Mouse (Mus musculus) hindbrain, postnatal 0 days (tissue): ENCODE results near the gene Rbm15. TPM values are rescaled to one million over a fixed set of nuclear protein-coding genes. Genes with fewer than 3 reads are reported as not detected.
"Not testable (repeated sequence)": the region's sequence is repeated elsewhere in the genome, so short reads cannot be mapped to it uniquely, and the experiment has no call there.

Source experiments
- ATAC-seq: fragments of 200-750 bp; cut with Nextera tagmentation; 2 replicates; pipeline ENCODE4 v1.8.0; 2017; ENCODE audit warnings: mild to moderate bottlenecking, moderate TSS enrichment, moderate library complexity
- DNase-seq: peaks from one replicate; pipeline ENCODE4 v3.0.0-alpha.2; 2015; ENCODE audit warnings: low spot score
- H3K27ac ChIP-seq: fragments of 300-500 bp; sonication (generic); 2 replicates; pipeline ENCODE4 v1.5.1; 2014; ENCODE audit warnings: mild to moderate bottlenecking
- H3K27me3 ChIP-seq: fragments of 300-500 bp; sonication (generic); 2 replicates; pipeline ENCODE4 v1.6.1; 2014; ENCODE audit warnings: low read length, mixed read lengths; ENCODE audit not compliant: insufficient read depth
- H3K36me3 ChIP-seq: fragments of 300-500 bp; sonication (generic); 2 replicates; pipeline ENCODE4 v1.6.1; 2014; ENCODE audit warnings: low read length, mixed read lengths; ENCODE audit not compliant: insufficient read depth
- H3K4me1 ChIP-seq: fragments of 300-500 bp; sonication (generic); 2 replicates; pipeline ENCODE4 v1.6.1; 2014; ENCODE audit warnings: antibody characterized with exemption, low read length, mixed read lengths; ENCODE audit not compliant: insufficient read depth
- H3K4me2 ChIP-seq: fragments of 300-500 bp; sonication (generic); 2 replicates; pipeline ENCODE4 v1.6.1; 2014; ENCODE audit warnings: low read depth, mild to moderate bottlenecking, low read length, moderate library complexity, mixed read lengths
- H3K4me3 ChIP-seq: fragments of 300-500 bp; sonication (generic); 2 replicates; pipeline ENCODE4 v1.5.1; 2014; ENCODE audit warnings: low read length
- H3K9ac ChIP-seq: fragments of 300-500 bp; sonication (generic); replicated peaks from 2 replicates; pipeline ENCODE4 v1.6.1; 2014; ENCODE audit warnings: mild to moderate bottlenecking, low read length, moderate library complexity, mixed read lengths
- H3K9me3 ChIP-seq: fragments of 300-500 bp; sonication (generic); 2 replicates; pipeline ENCODE4 v1.6.1; 2016; ENCODE audit warnings: low read length, mixed read lengths
- CTCF ChIP-seq: IDR thresholded peaks from 2 replicates; pipeline ENCODE4 v1.5.1; 2016; ENCODE audit warnings: antibody characterized with exemption, control low read depth, low read depth
- WGBS: fragments of 180-500 bp; shearing (Covaris S2); extraction: QIAGEN DNeasy Blood & Tissue Kit; methylation state at CpG from one replicate; pipeline ENCODE4 v1.1.7; 2014; 5-methylcytosine and 5-hydroxymethylcytosine counted together
- polyA plus RNA-seq: library from polyadenylated mRNA; unstranded; fragments of >200 nt; fragmentation: Nextera tagmentation; extraction: Ambion mirVana; gene quantifications from 2 replicates; pipeline ENCODE4 v1.2.1, GENCODE M21; 2015
- total RNA-seq: library from RNA; depleted of rRNA; stranded (reverse); fragments of >200 nt; gene quantifications from 2 replicates; pipeline ENCODE4 v1.2.3, GENCODE M21; 2014

Rbm15 gene
- total and polyA plus RNA-seq, 2 experiments from 2014 or later = 6.3 to 20.9 TPM

DNA sequence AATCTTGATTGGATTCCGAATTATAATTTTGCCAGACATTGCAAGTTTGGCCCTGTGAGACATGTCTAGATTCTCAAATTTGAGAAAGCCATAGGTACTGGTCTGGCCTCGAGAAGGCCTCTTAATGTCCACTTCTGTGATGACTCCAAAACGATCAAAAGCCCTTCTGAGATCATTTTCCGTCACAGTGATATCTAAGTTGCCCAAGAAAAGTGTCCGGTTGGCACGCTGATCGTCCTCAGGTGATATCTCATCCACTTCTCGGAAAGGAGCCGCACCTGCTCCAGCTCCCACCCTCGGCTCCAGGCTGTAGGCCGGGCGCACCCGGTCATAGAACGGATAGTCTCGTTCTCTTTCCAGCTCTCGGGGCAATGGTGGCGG is 1.7 kb downstream of the Rbm15 start:
- ATAC-seq (no peak), DNase-seq (no peak)
- Histone ChIP-seq H3K4me2 (peak overlapping the region; percentile 85), H3K4me3 (peak overlapping the region; percentile 88), H3K36me3 (peaks cover 9% of the 10 kb centered on the region; the same call in 1 of the 2 replicates), H3K27me3 (no peaks in the 10 kb centered on the region), H3K9ac (peak overlapping the region; percentile 85), H3K4me1 (peaks cover 23% of the 10 kb centered on the region; the same call in 1 of the 2 replicates), H3K27ac (0 out of 2 replicates have a peak overlapping the region, but pooled peaks have one; percentile 93), H3K9me3 (no peaks in the 10 kb centered on the region)
- TF ChIP-seq CTCF = no peak
- WGBS = 21% methylated on average over 17 of the region's 17 CpGs

DNA sequence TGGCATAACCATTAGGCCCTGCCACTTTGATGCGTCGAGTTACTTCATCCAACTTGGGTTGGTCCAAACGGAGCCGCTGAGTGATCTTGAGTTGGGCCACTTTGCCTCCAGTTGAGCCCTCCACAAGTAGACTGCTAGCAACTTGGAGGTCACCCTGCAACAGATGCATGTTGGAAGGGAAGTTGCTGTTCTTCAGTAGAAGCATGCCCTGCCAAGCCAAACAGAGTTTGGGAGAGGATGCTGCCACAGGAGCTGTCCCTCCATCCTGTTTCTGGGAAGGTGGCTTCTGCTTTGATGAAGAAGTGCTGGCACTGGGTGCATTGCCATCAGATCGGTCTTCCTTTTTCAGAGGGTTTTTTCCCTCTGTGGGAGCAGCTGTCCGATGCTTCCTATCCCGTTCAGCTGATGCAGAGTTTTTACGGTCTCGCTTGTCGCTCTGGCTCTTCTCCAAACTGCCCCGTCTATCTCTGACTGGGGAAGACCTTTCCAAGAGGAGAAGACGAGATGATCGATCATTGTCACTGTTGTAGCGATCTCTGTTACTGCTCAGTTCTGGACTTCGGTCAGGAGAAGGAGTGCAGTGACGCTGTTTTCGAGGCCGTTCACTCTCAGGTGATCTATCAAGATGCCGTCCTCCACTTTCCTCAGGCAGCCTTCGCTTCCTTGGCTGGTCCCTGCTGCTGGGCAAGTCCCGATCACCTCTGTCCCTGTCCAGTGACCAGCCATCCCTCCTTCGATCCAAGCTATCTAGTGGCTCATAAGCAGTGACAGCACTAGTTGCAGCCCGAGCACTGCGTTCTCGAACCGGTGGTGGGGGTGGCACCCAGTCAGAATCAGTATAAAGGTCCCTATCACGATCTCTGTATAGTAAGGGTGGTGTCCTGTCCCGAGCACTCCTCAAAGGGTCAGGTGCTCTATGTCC is 2.7 kb downstream of the Rbm15 start:
- H3K4me1 ChIP-seq = peaks cover 23% of the 10 kb centered on the region; the same call in 1 of the 2 replicates
- 66% methylated on average over 28 of the region's 28 CpGs for WGBS
- no peak for TF ChIP-seq CTCF
- ATAC-seq (no peak), DNase-seq (no peak)
- no peak overlapping the region; the same call in 1 of the 2 replicates for H3K9ac ChIP-seq
- peak overlapping the region; percentile 85 for H3K4me2 ChIP-seq
- H3K4me3 ChIP-seq = peak overlapping the region; percentile 7; the same call in 1 of the 2 replicates
- no peaks in the 10 kb centered on the region for H3K9me3 ChIP-seq
- H3K27me3 ChIP-seq = no peaks in the 10 kb centered on the region
- H3K36me3 ChIP-seq = peaks cover 9% of the 10 kb centered on the region; the same call in 1 of the 2 replicates
- H3K27ac ChIP-seq = no peak overlapping the region

DNA sequence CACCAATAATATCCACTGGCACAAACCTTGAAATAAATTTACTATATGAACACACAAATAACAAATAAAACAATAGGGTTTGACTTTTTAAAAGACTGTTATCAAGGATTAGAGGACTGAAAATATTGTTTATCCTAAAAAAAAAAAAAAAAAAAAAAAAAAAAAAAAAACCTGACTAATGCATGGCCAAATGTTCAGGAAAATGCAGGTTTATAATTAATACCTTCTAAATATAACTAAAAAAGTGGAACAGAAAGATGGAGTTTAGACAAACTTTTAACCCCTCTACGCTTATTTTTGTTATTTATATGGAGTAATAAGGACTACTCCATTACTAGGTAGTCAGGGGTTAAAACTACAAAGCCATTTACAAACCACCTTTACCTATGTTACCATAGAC is 7.0 kb downstream of the Rbm15 start:
- H3K4me2 ChIP-seq = no peak overlapping the region
- H3K36me3 ChIP-seq = peaks cover 14% of the 10 kb centered on the region; the same call in 1 of the 2 replicates
- peaks cover 13% of the 10 kb centered on the region; the same call in 1 of the 2 replicates for H3K4me1 ChIP-seq

DNA sequence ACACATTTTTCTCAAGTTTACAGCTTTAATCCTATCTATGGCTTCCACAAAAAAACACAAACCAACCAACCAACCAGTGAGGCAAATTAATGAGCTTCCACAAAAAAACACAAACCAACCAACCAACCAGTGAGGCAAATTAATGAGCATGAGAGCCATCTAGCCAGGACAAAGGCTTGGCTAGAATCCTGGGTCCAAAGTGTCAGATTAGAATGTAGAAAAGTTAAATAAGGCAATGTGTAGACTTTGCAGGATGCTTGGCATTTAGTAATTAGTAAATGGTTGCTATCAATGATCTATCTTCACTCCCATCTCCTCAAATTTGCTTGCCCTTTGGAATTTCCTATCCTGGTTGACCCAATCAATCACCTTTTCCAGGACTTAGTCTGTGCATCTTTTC is 11.7 kb downstream of the Rbm15 start:
- no peak for TF ChIP-seq CTCF
- ATAC-seq (no peak), DNase-seq (no peak)
- no peak overlapping the region for H3K4me3 ChIP-seq
- H3K9ac ChIP-seq = no peak overlapping the region
- no peaks in the 10 kb centered on the region for H3K4me1 ChIP-seq
- no peaks in the 10 kb centered on the region for H3K27me3 ChIP-seq
- no peak overlapping the region for H3K4me2 ChIP-seq
- H3K9me3 ChIP-seq = no peaks in the 10 kb centered on the region
- H3K36me3 ChIP-seq = peaks cover 5% of the 10 kb centered on the region; the same call in 1 of the 2 replicates
- no peak overlapping the region for H3K27ac ChIP-seq

More for the DNA sequence above, 7.0 kb downstream of the Rbm15 start:
- no peaks in the 10 kb centered on the region for H3K27me3 ChIP-seq
- no peak overlapping the region for H3K4me3 ChIP-seq
- H3K27ac ChIP-seq = no peak overlapping the region
- no peaks in the 10 kb centered on the region for H3K9me3 ChIP-seq
- ATAC-seq (no peak), DNase-seq (no peak)
- no peak overlapping the region for H3K9ac ChIP-seq
- TF ChIP-seq CTCF = no peak
- WGBS = 98% methylated on average over 1 of the region's 1 CpGs

DNA sequence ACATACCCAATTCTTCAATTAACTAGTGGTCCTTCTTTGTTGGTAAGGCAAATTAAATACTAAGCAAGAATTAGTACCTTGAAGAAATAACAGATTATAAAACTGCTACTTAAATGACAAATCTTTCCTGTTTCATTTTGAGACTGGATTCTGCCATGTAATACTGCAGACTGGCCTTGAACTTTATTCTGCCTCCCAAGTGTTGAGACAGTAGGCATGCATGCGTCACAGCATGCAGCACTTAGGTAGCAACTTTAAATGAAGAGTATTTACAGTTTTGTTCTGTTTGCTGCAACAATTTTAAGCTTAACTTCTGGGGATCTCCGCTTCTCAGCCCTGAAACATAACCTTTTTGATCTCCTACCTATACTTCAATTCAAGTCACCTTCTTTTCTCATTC is 12.3 kb downstream of the Rbm15 start:
- 88% methylated on average over 2 of the region's 2 CpGs for whole genome bisulfite sequencing
- no peak overlapping the region for H3K4me2 ChIP-seq
- no peak for DNase-seq
- ATAC-seq = no peak
- no peak for TF ChIP-seq CTCF
- peaks cover 5% of the 10 kb centered on the region; the same call in 1 of the 2 replicates for H3K36me3 ChIP-seq
- H3K27me3 ChIP-seq = no peaks in the 10 kb centered on the region
- no peak overlapping the region for H3K4me3 ChIP-seq
- no peak overlapping the region for H3K9ac ChIP-seq
- H3K4me1 ChIP-seq = no peaks in the 10 kb centered on the region
- no peak overlapping the region for H3K27ac ChIP-seq
- H3K9me3 ChIP-seq = no peaks in the 10 kb centered on the region

DNA sequence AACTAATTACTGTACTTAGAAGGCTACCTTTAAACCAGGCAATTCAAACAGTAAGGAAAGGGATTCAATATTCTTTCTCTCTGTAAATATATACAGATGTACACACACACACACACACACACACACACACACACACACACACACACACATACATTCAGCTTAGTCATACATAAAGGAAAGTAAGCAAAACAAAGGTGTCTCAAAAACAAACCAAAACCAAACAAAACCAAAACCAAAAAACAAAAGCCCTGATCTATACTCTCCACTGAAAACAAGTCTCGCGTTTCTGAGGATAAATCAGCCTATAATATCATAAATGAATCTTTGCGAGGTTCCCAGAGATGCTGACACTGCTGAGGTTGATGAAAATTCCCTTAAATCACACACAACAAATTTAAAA is 16.1 kb downstream of the Rbm15 start:
- no peak overlapping the region for H3K27ac ChIP-seq
- ATAC-seq = no peak
- TF ChIP-seq CTCF = no peak
- no peak overlapping the region for H3K4me3 ChIP-seq
- H3K9ac ChIP-seq = no peak overlapping the region
- H3K27me3 ChIP-seq = no peaks in the 10 kb centered on the region
- H3K4me1 ChIP-seq = no peaks in the 10 kb centered on the region
- H3K4me2 ChIP-seq = no peak overlapping the region
- no peaks in the 10 kb centered on the region for H3K36me3 ChIP-seq
- 95% methylated on average over 3 of the region's 3 CpGs for WGBS
- no peaks in the 10 kb centered on the region for H3K9me3 ChIP-seq
- no peak for DNase-seq

DNA sequence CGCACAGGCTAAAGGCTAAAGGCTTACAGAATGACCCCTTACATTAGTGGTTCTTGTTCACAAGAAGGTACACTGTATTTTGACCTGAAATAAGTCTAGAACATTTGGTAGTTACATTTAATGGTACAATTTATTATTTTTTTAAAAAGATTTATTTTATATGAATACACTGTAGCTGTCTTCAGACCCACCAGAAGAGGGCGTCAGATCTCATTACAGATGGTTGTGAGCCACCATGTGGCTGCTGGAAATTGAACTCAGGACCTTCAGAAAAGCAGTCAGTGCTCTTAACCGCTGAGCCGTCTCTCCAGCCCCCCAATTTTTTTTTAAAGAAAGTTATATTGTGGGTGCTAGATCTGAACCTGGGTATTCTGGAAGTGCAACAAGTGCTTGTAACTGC is 36.6 kb downstream of the Rbm15 start:
- H3K9ac ChIP-seq, H3K36me3 ChIP-seq, H3K4me1 ChIP-seq, H3K4me3 ChIP-seq, ATAC-seq, H3K27me3 ChIP-seq, H3K9me3 ChIP-seq, H3K27ac ChIP-seq, H3K4me2 ChIP-seq, DNase-seq: not testable (repeated sequence)
- 75% methylated on average over 4 of the region's 4 CpGs for WGBS
